13 mouse cellular contexts compared by ENCODE assay signal in the genomic region with DNA sequence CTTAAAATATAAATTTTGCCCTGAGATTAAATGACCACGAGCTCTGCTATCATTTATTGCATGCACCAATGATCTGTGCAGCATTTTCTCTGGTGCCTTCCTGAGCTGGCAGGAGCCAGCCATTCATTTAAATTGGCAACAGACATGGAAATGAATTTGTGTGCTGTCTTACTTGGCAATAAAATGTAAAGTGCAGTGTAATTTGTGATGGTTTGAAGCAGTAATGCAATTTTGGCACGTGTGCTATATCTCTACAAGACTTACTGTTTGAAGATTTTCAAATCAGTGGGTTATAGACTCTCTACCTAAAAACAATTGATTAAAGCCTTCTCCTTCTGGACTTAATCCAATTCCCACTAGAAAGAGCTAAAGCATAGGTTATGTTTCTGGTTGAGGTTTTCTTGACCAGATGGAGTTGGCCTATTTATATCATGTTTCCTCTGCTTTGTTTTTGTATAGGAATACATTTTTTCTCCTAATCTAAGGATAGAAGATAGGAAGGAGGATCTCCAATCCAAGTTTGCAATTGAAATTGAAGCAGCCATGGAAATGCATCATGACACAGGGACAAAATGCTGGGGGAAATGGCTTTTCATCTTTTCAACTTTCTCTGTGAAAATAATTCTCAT.
DNase-seq lines count a peak whose midpoint lies in the region; ATAC-seq and TF ChIP-seq lines count a peak whose summit lies in the region.
"Had no signal": no experiment of that assay in that cellular context is flagged by ENCODE, and none has a peak within 500 bp of the region (broad histone marks: within the 10 kb centered on the region; RNA-seq: fewer than 3 reads in every experiment).

No protein-coding gene starts in this region.

- no peak for DNase-seq in frontal cortex, postnatal 14 days (ENCODE audit: low spot score in 2 of 2)
- DNase-seq in brain, embryonic 14.5 days (ENCODE audit: low read depth) = peak; percentile 73
- peak; percentile 12 for DNase-seq in cerebellum, adult 11-12 months
- peak; percentile 11 to 33 for DNase-seq in cerebellum, postnatal 25 days
- no peak for DNase-seq in kidney, postnatal 4 days
- DNase-seq in lung, postnatal 10 days = no peak
- DNase-seq: gastrocnemius, postnatal 10 days; heart, adult 18-20 months; heart, postnatal 36 days; liver, embryonic 13.5 days; lung, embryonic 14.5 days had no signal

- ATAC-seq in frontal cortex, adult (ENCODE audit: low TSS enrichment) = peak; percentile 70; the same call in 1 of the 2 replicates
- ATAC-seq: intestine, embryonic 16.5 days had no signal

- no peak for TF ChIP-seq CTCF in brain, embryonic 14.5 days (IDR thresholded peaks at IDR 0.05; ENCODE audit: borderline replicate concordance, extremely low read depth, insufficient read depth, insufficient read length)

- no peak for TF ChIP-seq POLR2A in brain, embryonic 14.5 days (IDR thresholded peaks at IDR 0.05; ENCODE audit: borderline replicate concordance, extremely low read depth, insufficient read depth, insufficient read length, poor library complexity, severe bottlenecking)

Comparison
In these comparisons a context has a peak if more than half of its experiments do, and no peak if none do; other contexts are left out.
1. DNase-seq: peak in brain, embryonic 14.5 days (single experiment), cerebellum, adult 11-12 months (single experiment) and cerebellum, postnatal 25 days (2 of 2); none in frontal cortex, postnatal 14 days (0 of 2), kidney, postnatal 4 days (0 of 2) and lung, postnatal 10 days (single experiment).